Mouse (Mus musculus): Measurements from ENCODE around the gene Twsg1.

DNA sequence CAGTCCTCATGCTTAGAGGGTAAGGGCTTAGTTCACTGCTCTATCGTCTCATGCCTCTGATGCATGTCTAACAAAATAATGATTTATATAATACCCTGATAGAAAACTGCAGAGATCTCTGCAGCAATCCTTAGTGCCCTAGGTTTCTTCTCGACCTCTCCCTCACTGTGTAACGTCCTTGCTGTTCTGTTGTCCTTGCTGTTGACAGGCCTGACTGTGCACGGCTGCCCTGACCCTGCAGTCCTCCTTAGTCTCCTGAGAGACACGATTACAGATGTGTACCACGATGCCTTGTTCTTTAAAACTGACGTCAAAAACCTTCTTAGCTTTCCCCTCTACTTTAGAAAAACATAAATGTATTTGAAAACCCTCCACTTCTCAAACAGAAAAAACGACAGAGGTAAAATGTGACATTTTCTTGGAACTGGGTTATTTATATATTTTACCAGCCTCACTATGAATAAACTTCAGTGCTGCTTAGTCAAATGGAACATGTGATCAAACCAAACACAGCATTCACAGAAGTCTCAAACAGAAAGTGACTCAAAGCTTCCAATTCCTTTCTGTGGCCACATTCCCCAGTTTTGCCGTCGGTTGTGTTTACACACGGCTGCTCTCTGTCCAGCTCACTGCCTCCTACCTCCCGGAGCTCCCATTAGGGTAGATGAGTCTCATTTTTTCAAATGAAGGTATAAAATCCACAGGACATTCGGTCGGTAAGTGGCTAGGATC, 11.4 kb downstream of the Twsg1 start:
- TF ChIP-seq CTCF (IDR thresholded peaks at IDR 0.05; ENCODE audit: low read depth) = no peak
- no peak for TF ChIP-seq EP300 (IDR thresholded peaks at IDR 0.05; ENCODE audit: low read depth)

Data from liver, embryonic 14.5 days (tissue).